Mouse (Mus musculus) urinary bladder, adult 18-20 months (tissue): Measurements from ENCODE around the gene Myo1f.

Experiments
- DNase-seq, 2 experiments: peaks; one replicate each; pipeline ENCODE4 v3.0.0; 2022; ENCODE audit warnings: low spot score in 2 of 2, mixed read lengths in 2 of 2

Gene Myo1f

GRCm38 (mm10) chr17:33555223-33555855, at the start of gene Myo1f:
Myo1f (plus strand) TSS chr17:33555707.
- no peak for DNase-seq

- DNase-seq: no peak
Measured at GRCm38 (mm10) chr17:33508386-33508785, 47.1 kb upstream of the Myo1f start.

GRCm38 (mm10) chr17:33510172-33510571, 45.3 kb upstream of the Myo1f start:
- DNase-seq: no peak

GRCm38 (mm10) chr17:33512441-33513415, 42.8 kb upstream of the Myo1f start:
- DNase-seq: no peak

- DNase-seq: no peak
Measured at GRCm38 (mm10) chr17:33513874-33514273, 41.6 kb upstream of the Myo1f start.

GRCm38 (mm10) chr17:33520366-33520765, 35.1 kb upstream of the Myo1f start:
- DNase-seq: no peak

- DNase-seq: no peak
Measured at GRCm38 (mm10) chr17:33523431-33523917, 32.0 kb upstream of the Myo1f start.

- DNase-seq: peak; percentile 51 to 59
Measured at GRCm38 (mm10) chr17:33523918-33524755, 31.4 kb upstream of the Myo1f start, which contains the start of gene Adamts10. Adamts10 (plus strand) TSS chr17:33524204.

GRCm38 (mm10) chr17:33524806-33525373, 30.6 kb upstream of the Myo1f start:
- no peak for DNase-seq

- DNase-seq: no peak
Measured at GRCm38 (mm10) chr17:33526506-33526905, 29.0 kb upstream of the Myo1f start.

- no peak for DNase-seq
Measured at GRCm38 (mm10) chr17:33539106-33539675, 16.3 kb upstream of the Myo1f start.

- DNase-seq: no peak
Measured at GRCm38 (mm10) chr17:33539878-33540277, 15.6 kb upstream of the Myo1f start.

- DNase-seq: no peak
Measured at GRCm38 (mm10) chr17:33549212-33549611, 6.3 kb upstream of the Myo1f start.

GRCm38 (mm10) chr17:33550388-33550787, 5.1 kb upstream of the Myo1f start:
- no peak for DNase-seq

- no peak for DNase-seq
Measured at GRCm38 (mm10) chr17:33552113-33552512, 3.4 kb upstream of the Myo1f start.

GRCm38 (mm10) chr17:33552964-33553363, 2.5 kb upstream of the Myo1f start:
- no peak for DNase-seq

GRCm38 (mm10) chr17:33554536-33554935, 971 bp upstream of the Myo1f start:
- DNase-seq: no peak

GRCm38 (mm10) chr17:33557922-33558321, 2.4 kb downstream of the Myo1f start:
- no peak for DNase-seq

- DNase-seq: no peak
Measured at GRCm38 (mm10) chr17:33563527-33564076, 8.1 kb downstream of the Myo1f start.

- no peak for DNase-seq
Measured at GRCm38 (mm10) chr17:33564599-33564998, 9.1 kb downstream of the Myo1f start.

- DNase-seq: no peak
Measured at GRCm38 (mm10) chr17:33566182-33566581, 10.7 kb downstream of the Myo1f start.
